Mouse (Mus musculus) heart, postnatal 10 days (tissue): ENCODE results near the gene Brk1. TPM values are rescaled to one million over a fixed set of nuclear protein-coding genes. Genes with fewer than 3 reads are reported as not detected.

Experiments
- DNase-seq, 2 experiments: peaks; one replicate each; pipeline ENCODE4 v3.0.0; 2021
- intact Hi-C: fragments of 180-260 bp; cut with DNase I; formaldehyde crosslinking; loops from one replicate; pipeline ENCODE4 v1.15.1; 2025
- total RNA-seq, 2 experiments: library from RNA; stranded (reverse); gene quantifications; 2 replicates each; pipeline ENCODE4 v1.2.3; 2021

Gene Brk1
- total RNA-seq, 2 experiments from 2014 or later = 92.4 to 94.8 TPM

DNA sequence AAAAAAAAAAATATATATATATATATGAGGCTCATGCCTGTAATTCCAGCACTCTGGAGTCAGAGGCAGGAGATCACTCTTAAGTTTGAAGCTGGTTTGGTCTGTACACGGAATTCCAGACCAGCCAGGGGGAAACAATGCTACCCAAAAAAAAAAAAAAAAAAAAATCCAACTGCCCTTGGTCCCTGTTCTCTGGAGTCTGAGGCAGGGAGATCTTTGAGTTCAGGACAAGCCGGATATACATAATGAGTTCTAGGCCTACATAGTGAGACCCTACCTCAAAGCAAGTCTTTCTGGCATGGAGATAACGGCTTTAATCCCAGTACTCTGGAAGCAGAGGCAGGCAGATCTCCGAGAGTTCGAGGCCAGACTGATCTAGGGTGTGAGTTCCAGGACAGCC lies 18.8 kb downstream of the Brk1 start:
- no peak for DNase-seq
- intact Hi-C loops = no loop called here

DNA sequence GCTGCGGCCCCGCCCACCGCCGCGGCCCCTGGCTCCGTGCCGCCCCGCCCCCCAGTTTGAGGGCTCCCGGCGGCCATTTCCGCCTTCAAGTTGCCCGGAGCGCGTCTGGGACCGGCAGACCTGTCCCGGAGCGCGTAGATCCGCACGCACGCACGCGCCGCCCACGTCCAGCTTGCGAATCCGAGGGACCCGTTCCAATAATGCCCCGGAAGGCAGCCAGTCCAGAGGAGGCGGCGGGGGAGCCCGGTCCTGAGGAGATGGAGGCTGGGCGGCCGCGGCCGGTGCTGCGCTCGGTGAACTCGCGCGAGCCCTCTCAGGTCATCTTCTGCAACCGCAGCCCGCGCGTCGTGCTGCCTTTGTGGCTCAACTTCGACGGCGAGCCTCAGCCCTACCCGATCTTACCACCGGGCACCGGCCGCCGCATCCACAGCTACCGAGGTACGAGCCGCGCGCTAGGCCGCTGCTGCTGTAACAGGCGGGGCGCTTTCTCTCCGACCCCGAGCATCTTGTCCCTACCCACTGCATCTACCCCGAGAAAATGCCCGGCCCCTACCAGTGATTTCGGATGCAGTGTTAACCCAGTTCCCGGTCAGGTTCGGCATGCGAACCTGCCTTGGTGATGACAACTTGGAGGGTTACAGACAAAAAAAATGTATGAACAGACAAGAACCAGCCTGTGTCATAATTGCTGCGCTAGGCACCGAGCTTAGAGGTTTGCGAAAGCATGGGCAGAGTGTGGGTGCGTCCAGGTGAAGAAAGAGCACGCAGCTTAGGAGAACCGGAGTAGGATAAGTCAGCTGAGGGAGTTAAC lies 19.6 kb downstream of the Brk1 start, which contains the start of gene Vhl:
Gene Vhl (plus strand): TSS at position 19 of the 811 bp plus-strand sequence.
- DNase-seq = peak; percentile 92
- intact Hi-C loops = no loop called here

DNA sequence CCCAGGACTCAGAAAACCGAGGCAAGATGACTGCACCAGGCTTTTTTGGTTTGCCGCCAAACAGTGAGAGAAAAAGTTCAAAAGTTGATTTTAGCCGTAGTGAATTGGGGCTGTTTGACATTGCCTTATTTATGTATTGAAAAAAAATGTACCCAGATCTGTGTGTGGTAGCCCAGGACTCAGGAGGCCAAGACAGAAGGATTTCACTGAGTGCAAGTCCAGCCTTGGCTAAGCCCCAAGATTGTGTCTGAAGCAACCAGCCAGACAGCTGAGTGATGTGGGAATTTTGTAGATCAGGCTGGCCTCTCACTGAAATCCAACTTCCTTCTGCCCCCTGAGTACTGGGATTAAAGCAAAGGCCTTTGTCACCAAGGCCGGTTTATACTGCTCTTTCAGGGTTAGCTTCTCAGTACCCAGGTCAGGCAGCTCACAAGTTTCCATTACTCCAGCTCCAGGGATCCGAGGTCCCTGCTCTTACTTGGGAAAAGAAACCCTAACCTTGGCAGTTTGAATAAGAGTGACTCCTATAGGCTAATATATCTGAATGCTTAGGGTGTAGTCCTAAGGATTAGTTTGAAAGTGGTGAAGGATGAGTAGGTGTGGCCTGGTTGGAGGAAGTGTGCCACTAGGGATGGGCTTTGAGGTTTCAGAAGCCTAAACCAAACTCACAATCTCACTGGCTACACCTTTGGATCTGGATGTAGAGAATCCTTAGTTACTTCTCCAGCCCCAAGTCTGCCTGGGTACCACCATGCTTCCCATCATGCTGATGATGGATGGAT lies 20.6 kb downstream of the Brk1 start:
- intact Hi-C loops = no loop called here

DNA sequence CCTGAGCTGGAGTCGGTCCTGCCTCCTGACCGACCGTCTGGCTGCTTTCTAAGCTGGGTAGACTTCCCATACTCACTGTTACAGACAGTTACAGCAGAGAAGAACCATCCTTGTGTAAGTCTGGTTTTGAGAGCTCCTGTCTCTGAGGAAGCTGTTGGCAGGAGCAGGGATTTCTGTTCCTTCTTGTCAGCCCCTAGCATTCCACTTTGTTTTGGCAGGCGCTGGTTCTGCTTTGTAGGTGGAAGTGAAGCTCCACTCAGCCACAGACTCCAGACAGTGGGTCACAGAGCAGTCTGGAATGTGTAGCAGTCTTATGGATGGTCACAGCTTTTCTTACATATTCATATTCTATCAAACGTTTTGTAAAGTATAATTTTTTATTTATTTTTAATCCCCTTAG lies 25.8 kb downstream of the Brk1 start:
- DNase-seq = no peak
- intact Hi-C loops = no loop called here

More for the DNA sequence above, 20.6 kb downstream of the Brk1 start:
- DNase-seq = peak in 1 of 2 experiments; percentile 30

DNA sequence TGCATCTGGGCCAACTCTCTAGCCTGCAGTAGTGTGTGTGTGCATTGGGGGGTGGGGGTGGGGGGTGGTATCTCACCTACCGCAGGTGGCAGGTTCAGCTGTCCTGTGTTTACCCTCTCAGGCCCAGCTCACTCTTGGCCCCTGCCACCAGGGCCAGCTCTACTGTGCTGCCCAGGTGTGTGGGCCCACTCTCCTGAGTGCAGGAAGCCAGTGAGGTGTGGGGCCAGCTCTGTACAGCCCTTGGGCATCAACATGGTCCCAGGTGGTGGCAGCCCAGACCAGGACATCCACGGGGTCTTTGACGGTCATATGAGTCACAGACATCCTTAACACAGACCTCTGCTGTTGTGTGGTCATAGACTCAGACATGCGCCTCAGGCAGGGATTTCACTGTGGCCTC lies 28.3 kb downstream of the Brk1 start:
- DNase-seq = no peak
- intact Hi-C loops = no loop called here

DNA sequence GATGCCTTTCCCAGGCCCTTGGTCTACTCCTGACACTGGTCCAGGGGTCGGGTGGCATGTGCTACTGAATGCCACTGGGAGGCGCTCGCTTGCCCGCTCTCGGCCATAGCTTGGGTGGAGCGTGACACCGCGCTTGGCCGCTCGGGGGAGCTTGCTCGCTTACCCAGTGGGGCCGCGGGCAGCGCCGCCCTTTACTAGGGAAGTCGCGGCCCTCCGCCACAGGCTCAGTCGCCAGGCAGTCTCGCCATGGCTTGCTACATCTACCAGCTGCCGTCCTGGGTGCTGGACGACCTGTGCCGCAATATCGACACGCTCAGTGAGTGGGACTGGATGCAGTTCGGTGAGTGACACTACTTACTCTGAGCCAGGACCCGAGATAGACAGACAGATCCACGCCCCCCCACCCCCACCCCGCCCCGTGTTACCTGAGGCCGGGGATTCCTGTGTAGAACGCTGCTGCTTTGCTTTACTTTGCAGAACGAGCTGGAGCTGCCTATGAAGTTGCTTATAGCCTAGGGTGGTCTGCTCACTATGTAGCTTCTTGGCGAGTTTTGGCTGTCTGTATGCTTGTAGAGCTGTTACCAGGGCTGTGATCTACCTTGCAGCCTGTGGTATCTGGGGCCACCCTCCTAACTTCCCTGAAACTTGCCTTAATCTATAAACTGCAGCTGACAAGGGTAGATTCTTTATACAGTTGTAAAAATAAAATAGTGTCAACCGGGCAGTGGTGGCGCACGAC lies 33.9 kb downstream of the Brk1 start, which contains the start of gene Irak2:
Gene Irak2 (plus strand): TSS at position 166 of the 739 bp plus-strand sequence.
- DNase-seq = peak; percentile 97
- intact Hi-C loops = loop anchor here (1.0 to 5.0 kb wide), 3 partner anchors 20 to 59 kb away; partner anchors contain the start of gene Tatdn2

DNA sequence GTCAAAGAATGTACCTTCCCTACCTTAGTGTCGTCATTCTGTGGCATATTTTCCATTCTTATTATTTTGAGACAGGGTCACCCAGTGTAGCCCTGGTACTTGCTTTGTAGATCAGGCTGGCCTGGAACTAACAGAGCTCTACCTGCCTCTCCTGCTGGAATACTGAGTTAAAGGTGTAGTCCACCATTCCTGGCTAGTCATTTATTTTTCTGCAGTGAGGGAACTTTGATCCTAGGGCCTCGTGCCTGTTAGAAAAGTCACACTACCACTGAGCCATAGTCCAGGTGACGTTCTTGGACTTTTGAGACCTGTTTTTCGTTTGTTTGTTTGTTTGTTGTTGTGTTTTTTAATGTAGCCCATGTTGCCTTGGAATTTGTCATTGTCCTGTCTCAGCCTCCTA lies 34.6 kb downstream of the Brk1 start:
- intact Hi-C loops = loop anchor here (2.0 to 5.0 kb wide), 2 partner anchors 20 to 58 kb away; partner anchors contain the start of gene Tatdn2
- no peak for DNase-seq

DNA sequence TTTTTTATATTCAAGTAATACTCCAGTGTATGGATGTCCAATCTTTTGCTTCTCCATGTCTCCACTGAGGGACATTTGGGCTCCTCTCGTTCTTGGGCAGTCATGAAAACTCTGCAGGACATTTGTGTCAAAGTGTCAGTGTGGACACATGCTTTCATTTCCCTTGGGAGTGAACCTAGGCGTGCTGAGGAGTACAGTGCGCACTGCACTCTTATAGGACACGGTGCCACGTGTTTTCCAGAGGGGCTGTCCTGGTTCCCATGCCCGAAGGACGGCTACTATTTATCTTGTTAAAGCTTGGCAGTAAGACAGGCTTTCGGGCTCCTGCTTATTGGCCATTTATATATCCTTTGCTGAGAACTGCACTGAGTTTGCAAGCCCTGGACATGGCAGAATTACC lies 38.0 kb downstream of the Brk1 start:
- DNase-seq = no peak
- intact Hi-C loops = no loop called here

DNA sequence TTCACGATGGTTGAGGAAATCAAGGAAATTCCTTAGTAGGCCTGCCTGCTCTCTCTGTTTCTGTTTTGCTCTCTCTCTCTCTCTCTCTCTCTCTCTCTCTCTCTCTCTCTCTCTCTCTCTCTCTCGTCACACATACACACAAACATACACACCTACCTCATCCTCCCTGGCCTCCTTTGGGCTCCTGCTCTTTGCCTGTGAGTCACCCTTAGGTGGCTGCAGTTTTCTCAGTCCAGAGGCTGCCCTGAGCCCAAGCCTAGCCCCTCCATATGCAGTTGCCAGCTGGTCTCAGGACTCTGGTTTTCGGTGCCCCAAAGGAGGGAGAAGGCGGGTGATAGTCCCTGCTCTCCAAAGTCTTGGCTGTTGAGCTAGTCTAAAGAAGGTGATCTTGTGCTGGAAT lies 38.4 kb downstream of the Brk1 start:
- no peak for DNase-seq
- intact Hi-C loops = no loop called here

DNA sequence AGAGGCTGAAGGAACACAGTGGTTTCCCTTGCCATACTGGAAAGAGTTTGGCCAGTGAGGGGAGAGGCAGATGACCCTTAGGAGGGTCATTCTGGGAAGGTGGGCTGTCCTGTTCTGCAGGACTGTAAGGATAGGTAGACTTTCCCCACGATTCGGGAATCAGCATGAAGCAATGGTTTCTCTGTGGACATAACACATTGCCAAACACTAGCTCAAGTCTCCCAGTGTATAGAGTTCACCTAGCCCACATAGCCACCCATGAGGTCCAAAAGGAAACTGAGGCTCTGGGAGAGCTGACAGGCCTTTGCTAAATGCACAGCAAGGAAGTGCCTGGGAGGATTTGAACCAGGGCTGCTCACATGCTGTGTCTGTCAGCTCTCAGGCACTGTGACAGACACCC lies 39.4 kb downstream of the Brk1 start:
- no peak for DNase-seq
- intact Hi-C loops = no loop called here

DNA sequence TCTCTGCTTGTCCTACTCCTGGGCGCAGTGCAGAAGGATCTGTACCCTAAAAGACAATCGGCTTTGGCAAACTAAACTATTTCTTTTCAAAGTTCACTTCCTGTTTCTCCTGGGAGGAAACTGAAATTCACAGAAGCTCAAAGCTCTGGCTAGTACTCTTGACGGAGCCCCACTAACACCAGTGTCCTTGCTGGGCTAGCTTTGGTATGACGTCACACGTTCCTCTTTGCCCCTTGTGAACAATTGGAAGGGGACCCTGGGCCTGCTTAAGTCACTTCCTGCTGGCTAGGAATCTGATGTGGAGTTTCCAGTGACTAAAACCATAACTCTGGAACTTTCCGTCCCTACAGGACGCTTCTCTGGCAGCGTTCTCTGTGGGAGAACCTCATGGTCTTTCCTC lies 40.2 kb downstream of the Brk1 start:
- DNase-seq = peak; percentile 70 to 72
- intact Hi-C loops = no loop called here

DNA sequence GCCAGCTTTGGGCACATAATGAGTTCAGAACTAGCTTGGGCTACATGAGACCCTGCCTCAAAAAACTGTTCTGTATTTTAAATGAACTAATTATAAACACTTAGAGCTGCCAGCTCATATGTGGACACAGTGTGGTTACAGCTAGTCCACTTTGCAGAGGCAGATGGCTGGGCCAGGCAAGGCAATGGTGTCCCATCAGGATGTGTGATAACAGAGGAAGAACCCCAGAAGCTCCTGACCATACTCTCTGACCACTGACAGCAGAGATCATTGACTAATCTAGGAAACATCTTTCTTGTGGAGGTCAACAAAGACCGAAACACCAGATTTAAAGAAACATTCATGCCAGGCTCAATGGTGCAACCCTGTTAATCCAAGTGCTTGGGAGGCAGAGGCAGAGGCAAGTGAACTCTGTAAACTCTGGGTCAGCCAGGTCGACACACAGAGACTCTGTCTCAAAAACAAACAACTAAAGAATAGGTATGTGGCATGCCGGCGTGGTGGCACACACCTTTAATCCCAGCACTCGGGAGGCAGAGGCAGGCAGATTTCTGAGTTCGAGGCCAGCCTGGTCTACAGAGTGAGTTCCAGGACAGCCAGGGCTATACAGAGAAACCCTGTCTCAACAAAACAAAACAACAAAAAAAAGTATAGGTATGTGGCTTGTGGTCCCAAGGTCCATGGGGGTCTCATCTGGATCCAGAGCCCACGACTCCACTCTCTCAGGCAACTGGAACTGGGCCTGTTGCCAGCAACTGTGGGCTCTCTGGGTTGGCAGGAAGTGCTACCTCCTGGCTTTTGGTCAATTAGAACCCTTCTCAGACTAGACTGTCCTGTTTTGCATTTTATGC lies 45.0 kb downstream of the Brk1 start:
- no peak for DNase-seq
- intact Hi-C loops = no loop called here

DNA sequence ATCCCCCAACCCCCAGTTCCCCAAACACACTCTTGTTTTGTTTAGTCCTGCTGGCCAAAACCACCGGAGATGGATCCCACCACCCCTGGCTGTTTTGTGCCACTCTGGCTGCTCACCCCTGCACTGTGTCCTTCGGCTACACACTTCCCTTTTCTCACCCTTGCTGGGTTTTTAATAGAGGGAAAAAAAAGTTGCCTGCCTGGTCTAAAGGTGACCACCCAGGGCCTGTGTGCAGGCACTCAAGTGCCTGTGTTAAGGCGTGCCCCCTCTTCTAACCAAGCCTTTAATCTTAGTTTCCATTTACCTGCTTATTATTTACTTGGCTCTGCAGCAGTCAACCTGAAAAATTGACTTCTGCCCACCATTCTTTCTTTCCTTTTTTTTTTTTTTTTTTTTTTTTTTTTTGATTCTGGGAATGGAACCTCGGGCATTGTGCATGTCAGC lies 45.6 kb downstream of the Brk1 start:
- no peak for DNase-seq
- intact Hi-C loops = no loop called here

DNA sequence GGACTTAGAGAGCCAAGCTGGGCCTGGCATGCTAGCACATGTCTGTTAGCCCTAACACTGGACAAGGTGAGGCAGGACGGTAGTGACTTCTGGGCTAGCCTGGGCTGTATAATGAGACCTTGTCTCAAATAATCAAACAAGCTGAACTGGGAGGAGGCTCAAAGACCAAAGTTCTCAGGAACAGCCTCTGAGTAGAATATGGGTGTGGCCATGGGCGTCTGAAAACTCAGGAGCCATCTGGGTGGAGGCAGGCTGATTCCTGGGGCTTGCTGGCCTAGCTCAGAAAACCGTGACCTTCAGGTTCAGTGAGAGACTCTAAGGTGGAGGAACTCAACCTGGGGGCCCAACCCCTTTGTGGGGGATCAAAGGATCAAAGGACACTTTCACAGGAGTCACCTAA lies 47.1 kb downstream of the Brk1 start:
- intact Hi-C loops = no loop called here
- DNase-seq = no peak

DNA sequence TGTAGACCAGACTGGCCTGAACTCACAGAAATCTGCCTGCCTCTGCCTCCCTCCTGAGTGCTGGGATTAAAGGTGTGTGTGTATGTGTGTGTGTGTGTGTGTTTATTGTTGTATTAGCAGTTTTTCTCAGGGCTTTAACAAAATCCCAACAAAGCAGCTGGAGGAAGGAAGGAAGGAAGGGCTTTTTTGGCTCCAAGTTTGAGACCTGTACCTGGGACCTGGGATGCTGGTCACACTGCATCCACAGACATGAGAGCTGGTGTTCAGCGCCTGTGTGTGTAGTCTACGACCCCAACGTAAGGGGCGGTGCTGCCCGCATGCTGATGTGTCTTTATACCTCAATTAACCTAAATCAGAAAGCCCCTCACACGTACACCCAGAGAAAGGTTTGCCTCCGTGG lies 49.0 kb downstream of the Brk1 start:
- intact Hi-C loops = no loop called here
- no peak for DNase-seq

DNA sequence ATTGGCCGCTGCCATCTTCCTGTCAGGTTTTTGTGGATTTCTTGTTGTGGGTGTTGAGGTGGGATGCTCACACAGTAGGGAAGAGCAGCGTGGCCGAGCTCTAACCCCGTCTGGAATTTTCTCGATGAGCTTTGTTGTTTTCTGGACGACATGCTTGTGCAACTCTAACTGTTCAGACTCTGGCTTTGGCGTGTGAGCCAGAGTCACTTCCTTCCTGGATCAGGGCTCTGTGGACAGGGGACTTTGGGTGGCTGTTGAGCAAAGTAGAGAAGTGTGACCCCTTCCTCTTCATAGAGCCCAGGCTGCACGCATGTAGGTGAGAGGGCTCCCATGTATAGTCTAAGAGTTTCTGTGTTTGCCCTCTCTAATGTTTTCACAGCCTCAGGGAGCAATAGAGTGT lies 49.5 kb downstream of the Brk1 start:
- DNase-seq = no peak

DNA sequence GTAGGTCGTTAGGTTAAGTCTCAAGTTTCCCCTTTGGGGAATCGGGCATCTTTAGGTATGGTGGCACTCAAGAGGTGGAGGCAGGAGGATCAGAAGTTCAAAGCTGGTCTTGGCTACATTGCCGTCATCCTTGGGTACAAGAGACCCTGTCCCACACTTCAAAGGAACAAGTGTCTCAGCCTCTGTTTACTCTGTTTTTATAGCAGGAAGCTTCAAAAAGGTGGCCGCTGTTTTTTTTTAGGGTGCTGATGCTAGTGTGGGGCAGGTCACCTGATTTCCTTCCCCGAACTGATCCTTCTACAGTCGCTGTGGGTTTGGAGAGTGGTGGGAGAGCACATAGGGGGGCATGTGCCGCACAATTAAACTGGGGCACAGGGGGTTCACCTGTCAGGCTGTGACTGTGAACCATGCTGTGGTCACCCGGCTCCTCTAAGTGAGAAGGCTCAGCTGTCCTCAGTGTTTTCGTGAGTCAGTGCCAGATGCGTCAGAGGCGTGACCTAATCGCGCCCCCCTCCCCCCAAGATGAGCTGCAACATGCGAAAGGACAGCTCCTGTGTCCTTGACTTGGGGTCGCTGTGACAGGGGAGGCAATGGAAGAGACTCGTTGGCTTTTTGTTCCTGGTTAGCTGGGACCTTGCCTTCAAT lies 50.3 kb downstream of the Brk1 start:
- no peak for DNase-seq
- intact Hi-C loops = no loop called here

More for the DNA sequence above, 49.5 kb downstream of the Brk1 start:
- intact Hi-C loops = no loop called here

DNA sequence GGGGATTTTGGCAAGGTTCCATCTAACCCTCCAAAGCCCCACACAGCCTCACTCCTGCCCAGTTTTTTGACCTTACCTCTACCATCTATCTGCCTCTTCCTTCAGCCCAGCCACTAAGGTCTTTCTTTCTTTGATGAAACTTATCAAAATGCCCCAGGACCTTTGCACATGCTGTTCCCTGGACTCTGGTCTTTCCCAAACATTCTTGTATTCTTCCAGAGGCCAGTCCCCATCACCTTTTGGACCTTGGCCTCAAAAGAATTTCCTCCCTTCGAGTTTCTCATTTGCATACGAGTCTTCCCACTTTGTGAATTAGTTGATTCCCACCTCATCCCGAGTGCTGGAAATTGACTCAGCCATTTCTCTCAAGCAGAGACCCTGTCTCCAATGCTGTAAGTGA lies 50.9 kb downstream of the Brk1 start:
- DNase-seq = no peak
- intact Hi-C loops = no loop called here

DNA sequence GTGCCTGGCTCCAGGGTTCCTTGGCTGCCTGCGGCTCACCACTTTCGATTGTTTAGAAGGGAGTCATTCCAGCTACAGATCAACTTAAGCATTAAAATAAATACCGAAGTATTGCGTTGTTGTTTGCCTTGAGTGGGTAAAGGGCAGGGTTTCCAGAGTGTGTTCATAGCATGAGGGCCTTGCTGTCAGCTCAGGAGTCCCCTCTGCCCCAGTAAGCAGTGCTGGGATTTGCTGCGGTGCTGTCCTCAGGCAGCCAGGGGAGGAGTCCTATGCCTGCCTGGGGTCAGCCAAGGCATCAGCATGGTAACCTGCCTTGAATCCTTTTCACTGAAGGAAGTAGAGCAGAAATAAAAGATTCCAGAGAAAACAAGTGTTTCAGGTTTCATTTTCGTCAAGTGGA lies 52.3 kb downstream of the Brk1 start:
- intact Hi-C loops = no loop called here
- no peak for DNase-seq
